Mouse (Mus musculus): ENCODE measurements around the gene Klhdc9. TPM values are rescaled to one million over a fixed set of nuclear protein-coding genes. Genes with fewer than 3 reads are reported as not detected.

The Klhdc9 gene
- polyA plus RNA-seq, 1 experiment from 2014 or later, result 0.63 TPM

Other genes with a start within 250 kb of the Klhdc9 start
- gene Cfap126, start 246.9 kb downstream of the Klhdc9 start, polyA plus RNA-seq (2014; fragmentation: Nextera tagmentation; extraction: Ambion mirVana), result 3.0 and 4.7 TPM in 2 replicates
- 622 and 642 TPM in 2 replicates for gene Sdhc, start 210.2 kb downstream of the Klhdc9 start, polyA plus RNA-seq (2014; fragmentation: Nextera tagmentation; extraction: Ambion mirVana)
- gene Mpz, start 210.1 kb downstream of the Klhdc9 start, polyA plus RNA-seq (2014; fragmentation: Nextera tagmentation; extraction: Ambion mirVana), result not detected in 2 replicates
- 58.8 TPM in 2 replicates for gene Pcp4l1, start 164.5 kb downstream of the Klhdc9 start, polyA plus RNA-seq (2014; fragmentation: Nextera tagmentation; extraction: Ambion mirVana)
- 0.28 and 0.32 TPM in 2 replicates for gene Nr1i3, start 146.8 kb downstream of the Klhdc9 start, polyA plus RNA-seq (2014; fragmentation: Nextera tagmentation; extraction: Ambion mirVana)
- gene Tomm40l, start 138.3 kb downstream of the Klhdc9 start, polyA plus RNA-seq (2014; fragmentation: Nextera tagmentation; extraction: Ambion mirVana), result 54.2 and 58.4 TPM in 2 replicates
- 5.3 TPM in 2 replicates for gene Apoa2, start 135.7 kb downstream of the Klhdc9 start, polyA plus RNA-seq (2014; fragmentation: Nextera tagmentation; extraction: Ambion mirVana)
- 30.1 and 37.7 TPM in 2 replicates for gene Fcer1g, start 126.4 kb downstream of the Klhdc9 start, polyA plus RNA-seq (2014; fragmentation: Nextera tagmentation; extraction: Ambion mirVana)
- gene Adamts4, start 110.4 kb downstream of the Klhdc9 start, polyA plus RNA-seq (2014; fragmentation: Nextera tagmentation; extraction: Ambion mirVana), result 2.8 and 3.0 TPM in 2 replicates
- 541 and 561 TPM in 2 replicates for gene Ndufs2, start 109.4 kb downstream of the Klhdc9 start, polyA plus RNA-seq (2014; fragmentation: Nextera tagmentation; extraction: Ambion mirVana)
- 52.8 and 55.6 TPM in 2 replicates for gene B4galt3, start 90.5 kb downstream of the Klhdc9 start, polyA plus RNA-seq (2014; fragmentation: Nextera tagmentation; extraction: Ambion mirVana)
- 42.9 and 44.8 TPM in 2 replicates for gene Ppox, start 79.6 kb downstream of the Klhdc9 start, polyA plus RNA-seq (2014; fragmentation: Nextera tagmentation; extraction: Ambion mirVana)
- gene Usp21, start 72.8 kb downstream of the Klhdc9 start, polyA plus RNA-seq (2014; fragmentation: Nextera tagmentation; extraction: Ambion mirVana), result 43.2 and 45.5 TPM in 2 replicates
- gene Ufc1, start 65.8 kb downstream of the Klhdc9 start, polyA plus RNA-seq (2014; fragmentation: Nextera tagmentation; extraction: Ambion mirVana), result 96.0 and 111 TPM in 2 replicates
- gene Dedd, start 31.7 kb downstream of the Klhdc9 start, polyA plus RNA-seq (2014; fragmentation: Nextera tagmentation; extraction: Ambion mirVana), result 31.4 and 42.4 TPM in 2 replicates
- gene Nit1, start 15.2 kb downstream of the Klhdc9 start, polyA plus RNA-seq (2014; fragmentation: Nextera tagmentation; extraction: Ambion mirVana), result 28.4 and 31.8 TPM in 2 replicates
- gene Pfdn2, start 15.1 kb downstream of the Klhdc9 start, polyA plus RNA-seq (2014; fragmentation: Nextera tagmentation; extraction: Ambion mirVana), result 34.3 and 42.2 TPM in 2 replicates
- gene Nectin4, start 9.3 kb upstream of the Klhdc9 start, polyA plus RNA-seq (2014; fragmentation: Nextera tagmentation; extraction: Ambion mirVana), result 0.12 TPM in 1 of 2 replicates, not detected in the other
- 0.54 and 0.62 TPM in 2 replicates for gene Arhgap30, start 28.2 kb upstream of the Klhdc9 start, polyA plus RNA-seq (2014; fragmentation: Nextera tagmentation; extraction: Ambion mirVana)
- 46.7 and 58.5 TPM in 2 replicates for gene Usf1, start 50.5 kb upstream of the Klhdc9 start, polyA plus RNA-seq (2014; fragmentation: Nextera tagmentation; extraction: Ambion mirVana)
- 1.5 and 2.1 TPM in 2 replicates for gene Tstd1, start 58.1 kb upstream of the Klhdc9 start, polyA plus RNA-seq (2014; fragmentation: Nextera tagmentation; extraction: Ambion mirVana)
- gene F11r, start 76.7 kb upstream of the Klhdc9 start, polyA plus RNA-seq (2014; fragmentation: Nextera tagmentation; extraction: Ambion mirVana), result 70.9 and 74.7 TPM in 2 replicates
- gene Alyref2, start 142.7 kb upstream of the Klhdc9 start, polyA plus RNA-seq (2014; fragmentation: Nextera tagmentation; extraction: Ambion mirVana), result 12.9 and 14.4 TPM in 2 replicates
- gene Itln1, start 174.5 kb upstream of the Klhdc9 start, polyA plus RNA-seq (2014; fragmentation: Nextera tagmentation; extraction: Ambion mirVana), result not detected in 2 replicates
- 0.09 TPM in 1 of 2 replicates, not detected in the other for gene Cd244a, start 198.4 kb upstream of the Klhdc9 start, polyA plus RNA-seq (2014; fragmentation: Nextera tagmentation; extraction: Ambion mirVana)
- gene Ly9, start 246.6 kb upstream of the Klhdc9 start, polyA plus RNA-seq (2014; fragmentation: Nextera tagmentation; extraction: Ambion mirVana), result 0.23 TPM in 1 of 2 replicates, not detected in the other